Mouse (Mus musculus) gastrocnemius, adult 2 months (tissue): Measurements from ENCODE around the gene Tax1bp1. TPM values are rescaled to one million over a fixed set of nuclear protein-coding genes. Genes with fewer than 3 reads are reported as not detected.

Source experiments
- DNase-seq: peaks from one replicate; pipeline ENCODE4 v3.0.0; 2022
- H3K27ac ChIP-seq: fragments of 200-600 bp; 2 replicates; pipeline ENCODE4 v1.8.1; 2022; ENCODE audit warnings: mild to moderate bottlenecking
- H3K4me3 ChIP-seq: fragments of 200-600 bp; 2 replicates; pipeline ENCODE4 v1.8.1; 2022; ENCODE audit warnings: mild to moderate bottlenecking, moderate library complexity
- CTCF ChIP-seq: fragments of 200-600 bp; IDR thresholded peaks from 2 replicates; pipeline ENCODE4 v1.8.1; 2022; ENCODE audit warnings: antibody characterized with exemption, mild to moderate bottlenecking, moderate library complexity
- intact Hi-C: fragments of 180-260 bp; cut with DNase I; formaldehyde crosslinking; loops from one replicate; pipeline ENCODE4 v1.15.1; 2025
- total RNA-seq, 2 experiments: library from RNA; stranded (reverse); gene quantifications; 2 replicates each; pipeline ENCODE4 v1.2.3; 2021

The Tax1bp1 gene
- total RNA-seq, 2 experiments from 2014 or later: 67.5 to 73.4 TPM

DNA sequence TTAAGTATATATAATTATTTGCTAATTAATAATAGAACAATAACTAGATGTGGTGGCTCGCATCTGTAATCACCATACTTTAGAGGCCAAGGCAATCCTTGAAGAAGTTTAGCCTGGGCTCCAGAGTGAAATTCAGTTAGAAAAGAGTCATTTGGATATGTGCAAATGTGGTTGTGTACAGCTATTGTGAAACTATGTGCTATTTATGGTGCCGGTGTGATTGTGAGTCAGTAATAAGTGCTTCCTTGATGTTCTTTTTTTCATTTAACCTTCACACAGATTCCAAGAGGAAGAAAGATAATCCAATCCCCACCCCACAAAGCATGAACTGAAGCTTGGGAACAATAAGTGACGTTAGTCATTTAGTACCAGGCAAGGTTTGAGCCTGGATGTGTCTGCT lies 30.9 kb upstream of the Tax1bp1 start:
- Histone ChIP-seq H3K27ac (no peak overlapping the region), H3K4me3 (no peak overlapping the region)
- no peak for TF ChIP-seq CTCF
- no peak for DNase-seq
- intact Hi-C loops: no loop called here

- no peak for TF ChIP-seq CTCF
- intact Hi-C loops: no loop called here
- no peak for DNase-seq
- no peak overlapping the region for H3K4me3 ChIP-seq
- no peak overlapping the region for H3K27ac ChIP-seq
Measured at GRCm38 (mm10) chr6:52686901-52687500, 26.5 kb upstream of the Tax1bp1 start.

DNA sequence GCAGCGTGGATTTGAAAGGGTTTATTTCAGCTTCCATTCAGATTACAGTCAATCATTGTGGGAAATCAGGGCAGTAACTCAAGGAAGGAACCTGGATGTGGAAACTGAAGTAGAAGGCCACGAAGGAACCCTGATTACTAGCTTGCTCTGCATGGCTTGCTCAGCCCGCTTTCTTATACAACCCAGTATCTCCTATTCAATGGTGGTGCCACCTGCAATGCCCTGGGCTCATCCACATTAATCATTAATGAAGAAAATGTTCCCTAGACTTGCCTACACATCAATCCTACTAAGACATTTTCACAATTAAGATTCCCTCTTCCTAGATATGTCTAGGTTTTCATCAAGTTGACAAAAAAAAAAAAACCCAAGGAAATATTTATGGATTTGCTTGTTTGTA lies 23.2 kb upstream of the Tax1bp1 start:
- Histone ChIP-seq H3K4me3 (no peak overlapping the region), H3K27ac (no peak overlapping the region)
- no peak for TF ChIP-seq CTCF
- DNase-seq: no peak
- intact Hi-C loops: no loop called here

GRCm38 (mm10) chr6:52691800-52692199 lies 21.7 kb upstream of the Tax1bp1 start:
- H3K4me3 ChIP-seq: no peak overlapping the region
- H3K27ac ChIP-seq: no peak overlapping the region
- no peak for TF ChIP-seq CTCF
- DNase-seq: no peak
- intact Hi-C loops: no loop called here

DNA sequence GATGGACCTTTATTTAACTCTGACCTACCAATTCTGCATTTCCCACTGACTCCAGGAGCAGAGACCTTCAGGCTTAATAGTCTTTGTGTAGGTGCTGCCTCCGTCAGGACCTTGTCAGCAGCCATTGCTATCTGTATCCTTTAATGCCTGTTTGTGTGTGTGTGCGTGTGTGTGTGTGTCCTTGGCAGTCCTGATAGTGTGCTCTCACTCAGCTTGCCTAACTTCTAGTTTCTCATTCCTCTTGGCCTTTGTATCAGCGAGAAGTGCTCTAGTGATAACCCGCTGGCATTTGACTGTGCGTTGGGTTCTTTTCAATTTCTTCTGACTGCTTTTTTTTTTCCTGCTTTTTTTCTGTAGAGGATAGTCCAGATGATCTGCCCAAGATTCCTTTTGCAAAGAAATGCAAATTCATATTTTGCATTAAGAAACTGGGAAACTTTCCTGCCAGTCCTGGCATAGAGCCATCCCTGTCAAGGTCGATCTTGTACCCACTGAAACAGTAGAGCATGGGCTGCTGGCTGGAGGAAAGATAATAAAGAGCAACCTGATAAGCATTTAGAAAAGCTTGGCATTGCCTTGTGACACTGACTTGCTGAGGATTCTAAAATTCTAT lies 21.0 kb upstream of the Tax1bp1 start:
- intact Hi-C loops: no loop called here
- TF ChIP-seq CTCF: no peak
- no peak overlapping the region for H3K27ac ChIP-seq
- no peak overlapping the region for H3K4me3 ChIP-seq
- no peak for DNase-seq

DNA sequence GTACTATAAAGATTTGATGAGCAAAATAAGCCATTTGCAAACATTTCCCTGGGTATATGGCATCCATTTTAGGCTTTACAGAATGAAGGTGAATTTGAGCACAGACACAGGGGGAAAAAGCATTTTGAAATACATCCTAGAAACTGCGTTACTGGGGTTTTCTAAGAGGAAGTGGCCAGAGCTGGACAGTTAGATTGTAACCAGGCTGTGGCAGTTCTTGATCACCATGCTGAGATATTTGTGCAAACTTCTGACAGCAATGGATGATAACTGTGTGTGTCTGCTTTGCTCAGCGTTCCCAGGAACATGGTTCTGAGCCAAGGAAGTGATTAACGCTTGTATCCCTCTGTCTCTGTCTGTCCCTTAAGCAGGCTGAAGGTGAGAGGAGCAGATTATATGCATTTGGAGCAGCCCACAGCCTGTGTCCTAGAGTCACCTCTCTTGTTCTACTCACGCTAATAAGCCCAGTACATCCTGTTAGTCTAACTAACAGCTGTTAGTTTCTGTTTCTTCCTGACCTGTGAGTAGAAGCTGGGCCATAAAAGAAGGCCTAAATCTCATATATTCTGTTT lies 15.5 kb upstream of the Tax1bp1 start:
- Histone ChIP-seq H3K27ac (no peak overlapping the region), H3K4me3 (no peak overlapping the region)
- intact Hi-C loops: no loop called here
- no peak for TF ChIP-seq CTCF
- DNase-seq: no peak

- Histone ChIP-seq H3K27ac (no peak overlapping the region), H3K4me3 (no peak overlapping the region)
- no peak for DNase-seq
- intact Hi-C loops: no loop called here
- TF ChIP-seq CTCF: no peak
Measured at GRCm38 (mm10) chr6:52699050-52699449, 14.5 kb upstream of the Tax1bp1 start.

GRCm38 (mm10) chr6:52699899-52700298 lies 13.6 kb upstream of the Tax1bp1 start:
- no peak for TF ChIP-seq CTCF
- intact Hi-C loops: no loop called here
- H3K4me3 ChIP-seq: no peak overlapping the region
- no peak for DNase-seq
- no peak overlapping the region for H3K27ac ChIP-seq

DNA sequence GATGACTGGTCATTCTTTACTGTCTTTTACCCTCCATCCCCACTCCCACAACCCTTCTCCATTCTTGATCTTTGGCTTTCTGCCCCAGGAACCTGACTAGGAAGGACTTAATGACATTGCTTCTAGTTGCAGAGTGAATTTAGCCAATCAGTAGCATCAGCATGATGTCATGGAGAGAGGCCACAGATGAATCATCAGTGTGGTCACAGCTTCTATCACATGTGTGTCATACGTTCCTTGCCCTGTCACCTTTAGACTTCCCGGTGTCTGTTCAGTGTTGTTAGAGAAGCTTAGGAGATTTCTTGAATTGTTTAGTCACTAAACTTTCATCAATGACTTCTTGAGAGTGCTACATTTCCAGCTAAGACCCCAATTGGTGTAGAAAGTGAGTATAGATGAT lies 10.3 kb upstream of the Tax1bp1 start:
- DNase-seq: no peak
- no peak for TF ChIP-seq CTCF
- no peak overlapping the region for H3K27ac ChIP-seq
- H3K4me3 ChIP-seq: no peak overlapping the region
- intact Hi-C loops: no loop called here

DNA sequence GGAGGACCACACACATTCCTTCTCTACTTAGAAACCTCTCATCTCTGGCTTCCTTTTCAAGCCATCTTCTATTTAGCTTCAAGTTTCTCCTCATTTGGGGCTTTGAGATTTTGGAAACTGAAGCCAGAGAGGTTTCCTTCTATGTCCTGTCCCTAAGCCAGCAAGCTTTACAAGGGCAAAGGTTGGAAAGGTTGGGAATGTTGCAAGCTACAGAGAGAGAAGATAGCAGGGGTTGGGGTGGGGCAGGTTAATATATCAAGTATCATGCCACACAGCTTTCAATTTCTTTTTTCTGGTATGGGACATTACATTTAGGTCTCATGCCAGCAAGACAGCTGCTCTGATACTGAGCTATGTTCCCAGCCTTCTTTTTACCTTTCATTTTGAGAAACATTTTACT lies 8.2 kb upstream of the Tax1bp1 start:
- Histone ChIP-seq H3K4me3 (no peak overlapping the region), H3K27ac (no peak overlapping the region)
- DNase-seq: no peak
- no peak for TF ChIP-seq CTCF
- intact Hi-C loops: no loop called here

- intact Hi-C loops: no loop called here
- no peak overlapping the region for H3K4me3 ChIP-seq
- no peak for TF ChIP-seq CTCF
- no peak for DNase-seq
- H3K27ac ChIP-seq: no peak overlapping the region
Measured at GRCm38 (mm10) chr6:52707815-52708214, 5.7 kb upstream of the Tax1bp1 start.

DNA sequence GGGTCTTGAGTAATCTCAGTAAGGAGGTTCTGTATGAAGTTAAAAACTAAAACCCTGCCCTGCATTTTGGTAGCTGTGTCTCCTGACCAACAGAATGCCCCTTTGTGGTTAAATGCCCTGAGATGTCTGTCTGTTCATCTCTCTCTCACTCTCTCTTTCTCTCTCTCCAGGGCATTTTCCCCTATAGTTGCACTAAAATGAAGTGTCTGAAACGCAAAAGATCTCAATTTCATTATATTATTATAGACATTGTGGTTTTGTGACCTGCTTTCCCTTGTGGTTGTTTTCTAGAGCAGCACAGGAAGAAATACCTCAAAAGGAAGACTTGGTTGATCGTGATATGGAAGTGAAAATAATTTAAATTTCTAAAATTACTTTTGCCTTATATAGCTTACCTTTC lies 966 bp upstream of the Tax1bp1 start:
- no peak overlapping the region for H3K4me3 ChIP-seq
- intact Hi-C loops: loop anchor here (5.0 to 10.0 kb wide), 3 partner anchors 70 to 128 kb away; partner anchors contain the start of gene Hibadh
- TF ChIP-seq CTCF: no peak
- no peak overlapping the region for H3K27ac ChIP-seq
- DNase-seq: no peak

DNA sequence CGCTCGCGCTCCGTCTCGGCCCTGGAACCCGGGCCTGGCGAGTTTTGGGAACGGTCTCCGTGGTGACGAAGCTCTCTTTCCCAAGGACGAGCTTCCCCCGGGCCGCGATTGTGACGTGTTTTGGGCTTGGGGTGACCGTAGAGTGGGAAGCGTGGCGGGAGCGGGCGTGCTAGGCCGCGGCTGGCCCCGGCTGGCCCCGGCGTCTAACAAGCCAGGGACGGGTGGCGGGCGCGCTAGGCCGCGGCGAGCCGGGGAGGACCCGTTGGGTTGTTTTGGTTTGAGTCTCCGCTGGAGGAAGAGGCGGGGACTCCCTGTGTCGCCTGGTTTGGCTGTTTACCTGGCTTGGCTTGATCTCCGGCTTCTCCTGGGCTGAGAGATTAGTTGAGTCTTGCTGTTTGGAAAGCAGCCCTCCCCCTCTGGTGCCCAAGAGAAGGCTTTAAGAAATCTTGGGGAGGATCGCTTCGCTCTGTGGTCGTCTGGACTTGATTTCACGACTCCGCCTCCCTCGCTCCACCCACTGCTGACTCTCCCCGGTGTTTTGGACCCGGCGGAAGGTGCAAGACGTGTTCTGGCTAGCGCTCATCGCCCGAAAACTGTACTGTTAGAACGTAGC lies 474 bp downstream of the Tax1bp1 start:
- intact Hi-C loops: loop anchor here (5.0 to 10.0 kb wide), 3 partner anchors 72 to 129 kb away; partner anchors contain the start of gene Hibadh
- Histone ChIP-seq H3K4me3 (peak overlapping the region; percentile 99), H3K27ac (peak overlapping the region; percentile 93)
- TF ChIP-seq CTCF: no peak
- DNase-seq: peak; percentile 79
